Mouse (Mus musculus): ENCODE data around the gene Scarf1.

Scarf1 gene

GRCm38 (mm10) chr11:75566276-75567196, 53.2 kb downstream of the Scarf1 start:
- no peak for DNase-seq

- no peak for DNase-seq
Observed at GRCm38 (mm10) chr11:75567346-75568114, 54.2 kb downstream of the Scarf1 start.

GRCm38 (mm10) chr11:75568115-75568511, 54.8 kb downstream of the Scarf1 start:
- no peak for DNase-seq

GRCm38 (mm10) chr11:75568962-75569361, 55.6 kb downstream of the Scarf1 start:
- DNase-seq = no peak

- no peak for DNase-seq
Observed at GRCm38 (mm10) chr11:75570375-75571125, 57.2 kb downstream of the Scarf1 start.

GRCm38 (mm10) chr11:75571126-75571990, 58.0 kb downstream of the Scarf1 start:
- DNase-seq = peak; percentile 66

- DNase-seq = no peak
Observed at GRCm38 (mm10) chr11:75572301-75572791, 59.0 kb downstream of the Scarf1 start.

- DNase-seq = peak; percentile 96
Observed at GRCm38 (mm10) chr11:75572854-75573650, 59.7 kb downstream of the Scarf1 start.

- no peak for DNase-seq
Observed at GRCm38 (mm10) chr11:75574378-75575123, 61.2 kb downstream of the Scarf1 start.

- DNase-seq = no peak
Observed at GRCm38 (mm10) chr11:75575560-75576123, 62.3 kb downstream of the Scarf1 start.
